Mouse (Mus musculus) midbrain, embryonic 12.5 days (tissue): ENCODE measurements around the gene Rpa1. TPM values are rescaled to one million over a fixed set of nuclear protein-coding genes. Genes with fewer than 3 reads are reported as not detected.
"Not testable (repeated sequence)": the region's sequence is repeated elsewhere in the genome, so short reads cannot be mapped to it uniquely, and the experiment has no call there.

Source experiments
- ATAC-seq: fragments of 200-750 bp; cut with Nextera tagmentation; 2 replicates; pipeline ENCODE4 v1.8.0; 2017; ENCODE audit warnings: low read depth, moderate TSS enrichment, moderate library complexity; ENCODE audit not compliant: low FRiP score
- H3K27ac ChIP-seq: fragments of 300-500 bp; sonication (generic); replicated peaks from 2 replicates; pipeline ENCODE4 v1.5.1; 2016; ENCODE audit warnings: mild to moderate bottlenecking
- H3K27me3 ChIP-seq: fragments of 300-500 bp; sonication (generic); 2 replicates; pipeline ENCODE4 v1.6.1; 2016; ENCODE audit warnings: mild to moderate bottlenecking
- H3K36me3 ChIP-seq: fragments of 300-500 bp; sonication (generic); 2 replicates; pipeline ENCODE4 v1.6.1; 2016
- H3K4me1 ChIP-seq: fragments of 300-500 bp; sonication (generic); 2 replicates; pipeline ENCODE4 v1.6.1; 2016
- H3K4me2 ChIP-seq: fragments of 300-500 bp; sonication (generic); replicated peaks from 2 replicates; pipeline ENCODE4 v1.6.1; 2016; ENCODE audit warnings: mild to moderate bottlenecking, moderate library complexity
- H3K4me3 ChIP-seq: fragments of 300-500 bp; sonication (generic); 2 replicates; pipeline ENCODE4 v1.5.1; 2016; ENCODE audit warnings: mild to moderate bottlenecking
- H3K9ac ChIP-seq: fragments of 300-500 bp; sonication (generic); replicated peaks from 2 replicates; pipeline ENCODE4 v1.6.1; 2016; ENCODE audit warnings: mild to moderate bottlenecking, moderate library complexity
- H3K9me3 ChIP-seq: fragments of 300-500 bp; sonication (generic); 2 replicates; pipeline ENCODE4 v1.6.1; 2016; ENCODE audit warnings: mild to moderate bottlenecking
- WGBS: fragments of 180-500 bp; shearing (Covaris S2); methylation state at CpG from one replicate; pipeline ENCODE4 v1.1.7; 2016; 5-methylcytosine and 5-hydroxymethylcytosine counted together
- polyA plus RNA-seq: library from polyadenylated mRNA; unstranded; fragments of >200 nt; fragmentation: Nextera tagmentation; extraction: Ambion mirVana; gene quantifications from 2 replicates; pipeline ENCODE4 v1.2.1, GENCODE M21; 2016

Gene Rpa1
- polyA plus RNA-seq, 1 experiment from 2014 or later: 110 TPM

- Histone ChIP-seq H3K27me3 (no peaks in the 10 kb centered on the region), H3K4me2 (no peak overlapping the region), H3K36me3 (peaks cover 26% of the 10 kb centered on the region), H3K4me3 (no peak overlapping the region), H3K9me3 (no peaks in the 10 kb centered on the region), H3K4me1 (0 out of 2 replicates have a peak, but pooled peaks cover 3% of the 10 kb centered on the region), H3K27ac (0 out of 2 replicates have a peak overlapping the region, but pooled peaks have one; percentile 35), H3K9ac (no peak overlapping the region)
- no peak for ATAC-seq
- WGBS: 65% methylated on average over 14 of the region's 14 CpGs
Observed at GRCm38 (mm10) chr11:75318351-75319221, 29.5 kb downstream of the Rpa1 start.

DNA sequence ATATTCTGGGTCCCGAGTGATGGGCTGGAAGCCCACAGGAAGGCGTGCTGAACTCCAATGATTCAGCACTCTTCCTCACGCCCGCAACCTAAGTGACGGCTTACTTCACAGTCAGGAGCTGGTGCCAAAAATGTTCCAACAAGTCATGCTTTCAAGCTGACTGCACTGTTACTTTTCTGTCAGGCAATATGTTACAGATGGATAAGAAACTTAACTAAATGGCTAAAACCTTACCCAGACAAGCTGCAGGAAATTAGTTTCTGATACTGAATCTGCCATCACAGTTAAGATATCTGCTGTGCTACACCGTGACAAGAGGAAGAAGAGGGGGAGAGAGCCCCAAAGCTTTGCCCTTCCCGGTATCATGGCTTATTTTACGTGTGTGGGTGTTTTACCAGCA is 34.3 kb downstream of the Rpa1 start:
- H3K36me3 ChIP-seq: peaks cover 57% of the 10 kb centered on the region
- WGBS: 93% methylated on average over 8 of the region's 8 CpGs
- no peak for ATAC-seq

GRCm38 (mm10) chr11:75311751-75312150 is 36.4 kb downstream of the Rpa1 start:
- WGBS: 95% methylated on average over 6 of the region's 6 CpGs
- Histone ChIP-seq H3K27ac (no peak overlapping the region), H3K36me3 (peaks cover 71% of the 10 kb centered on the region), H3K4me3 (no peak overlapping the region), H3K27me3 (no peaks in the 10 kb centered on the region), H3K4me2 (no peak overlapping the region), H3K4me1 (no peaks in the 10 kb centered on the region), H3K9ac (no peak overlapping the region), H3K9me3 (no peaks in the 10 kb centered on the region)
- no peak for ATAC-seq

More for the DNA sequence above, 34.3 kb downstream of the Rpa1 start:
- Histone ChIP-seq H3K9me3 (no peaks in the 10 kb centered on the region), H3K9ac (no peak overlapping the region), H3K27me3 (no peaks in the 10 kb centered on the region), H3K4me2 (no peak overlapping the region), H3K4me1 (no peaks in the 10 kb centered on the region), H3K4me3 (no peak overlapping the region), H3K27ac (no peak overlapping the region)

- Histone ChIP-seq H3K4me3 (no peak overlapping the region), H3K36me3 (peaks cover 74% of the 10 kb centered on the region)
- no peak for ATAC-seq
Observed at GRCm38 (mm10) chr11:75310813-75311212, 37.3 kb downstream of the Rpa1 start.

DNA sequence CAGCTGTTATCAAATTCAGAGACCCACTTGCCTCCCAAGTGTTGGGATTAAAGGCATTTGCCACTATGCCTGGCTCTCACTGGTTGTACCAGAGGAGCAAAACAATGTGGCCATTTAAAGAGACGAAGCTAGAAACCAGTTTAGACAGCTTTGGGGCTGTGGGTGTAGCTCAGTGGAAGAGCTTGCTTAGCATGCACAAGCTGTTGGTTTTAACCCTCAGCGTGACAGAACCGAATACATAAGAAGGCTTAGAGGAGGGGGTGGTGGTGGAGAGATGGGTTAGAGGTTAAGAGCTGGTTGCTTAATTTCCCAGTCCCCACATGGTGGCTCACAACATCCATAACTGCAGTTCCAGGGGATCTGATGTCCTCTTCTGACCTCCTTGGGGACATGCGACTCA is 39.5 kb downstream of the Rpa1 start:
- 0 out of 2 replicates have a peak overlapping the region, but pooled peaks have one; percentile 4 for H3K27ac ChIP-seq
- no peak for ATAC-seq
- H3K4me2 ChIP-seq: no peak overlapping the region
- H3K27me3 ChIP-seq: no peaks in the 10 kb centered on the region
- 81% methylated on average over 4 of the region's 4 CpGs for WGBS
- H3K4me3 ChIP-seq: no peak overlapping the region
- no peaks in the 10 kb centered on the region for H3K9me3 ChIP-seq
- no peak overlapping the region for H3K9ac ChIP-seq
- H3K4me1 ChIP-seq: no peaks in the 10 kb centered on the region
- peaks cover 69% of the 10 kb centered on the region for H3K36me3 ChIP-seq

More at GRCm38 (mm10) chr11:75310813-75311212, 37.3 kb downstream of the Rpa1 start:
- Histone ChIP-seq H3K9ac (no peak overlapping the region), H3K27ac (no peak overlapping the region), H3K4me1 (no peaks in the 10 kb centered on the region), H3K9me3 (no peaks in the 10 kb centered on the region), H3K27me3 (no peaks in the 10 kb centered on the region), H3K4me2 (no peak overlapping the region)
- WGBS: 85% methylated on average over 8 of the region's 8 CpGs

- no peak overlapping the region for H3K4me2 ChIP-seq
- no peak overlapping the region for H3K4me3 ChIP-seq
- H3K9ac ChIP-seq: no peak overlapping the region
- H3K27me3 ChIP-seq: no peaks in the 10 kb centered on the region
- peaks cover 2% of the 10 kb centered on the region; the same call in 1 of the 2 replicates for H3K4me1 ChIP-seq
- no peak overlapping the region for H3K27ac ChIP-seq
- H3K9me3 ChIP-seq: no peaks in the 10 kb centered on the region
- WGBS: 84% methylated on average over 9 of the region's 9 CpGs
- no peak for ATAC-seq
- peaks cover 75% of the 10 kb centered on the region for H3K36me3 ChIP-seq
Observed at GRCm38 (mm10) chr11:75304797-75305196, 43.3 kb downstream of the Rpa1 start.

DNA sequence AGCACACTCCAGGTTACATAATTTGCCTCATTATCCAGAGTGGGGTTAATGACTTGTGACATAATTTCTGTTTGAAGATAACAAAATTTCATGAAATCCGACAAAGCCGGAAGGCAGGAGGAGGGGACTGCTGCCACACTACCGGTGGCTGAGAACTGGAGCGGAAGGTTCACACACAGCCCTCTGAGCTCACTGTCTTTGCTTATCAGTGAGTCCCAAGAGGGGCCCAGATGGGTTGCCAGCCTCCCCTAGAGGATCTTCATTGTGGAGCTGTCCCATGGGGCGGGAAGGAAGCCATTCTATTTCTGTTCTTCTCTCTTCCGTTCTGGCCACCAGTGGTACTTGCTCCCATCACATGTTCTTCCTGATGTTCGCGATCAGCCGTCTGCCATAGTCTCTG is 47.2 kb downstream of the Rpa1 start:
- no peak for ATAC-seq
- H3K4me2 ChIP-seq: no peak overlapping the region
- no peaks in the 10 kb centered on the region for H3K9me3 ChIP-seq
- H3K4me3 ChIP-seq: no peak overlapping the region
- H3K36me3 ChIP-seq: peaks cover 42% of the 10 kb centered on the region
- peak overlapping the region; percentile 30; the same call in 1 of the 2 replicates for H3K27ac ChIP-seq
- peaks cover 11% of the 10 kb centered on the region for H3K4me1 ChIP-seq
- no peaks in the 10 kb centered on the region for H3K27me3 ChIP-seq
- 89% methylated on average over 9 of the region's 9 CpGs for WGBS
- no peak overlapping the region for H3K9ac ChIP-seq

DNA sequence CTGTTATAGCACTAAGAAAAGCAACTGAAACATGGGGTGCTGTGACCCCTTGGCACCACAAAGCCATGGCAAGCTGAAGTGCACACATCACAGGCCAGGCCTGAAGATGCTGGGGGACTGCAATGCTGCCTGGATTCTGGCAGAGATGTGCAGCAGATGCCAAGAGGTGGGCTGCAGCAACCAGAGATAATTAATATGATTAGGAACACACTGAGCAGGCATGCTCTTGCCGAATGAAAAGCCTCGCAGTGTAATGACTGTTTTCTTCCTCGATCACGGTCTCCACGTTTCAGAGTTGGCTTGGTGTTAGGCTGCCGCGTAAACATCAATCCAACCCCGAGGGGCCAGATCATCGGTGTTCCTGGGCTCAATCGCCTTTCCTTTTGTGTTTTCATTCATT is 48.3 kb downstream of the Rpa1 start:
- no peaks in the 10 kb centered on the region for H3K27me3 ChIP-seq
- no peaks in the 10 kb centered on the region for H3K9me3 ChIP-seq
- peaks cover 32% of the 10 kb centered on the region for H3K36me3 ChIP-seq
- H3K4me3 ChIP-seq: no peak overlapping the region
- no peak for ATAC-seq
- H3K9ac ChIP-seq: no peak overlapping the region
- peak overlapping the region; percentile 27 for H3K27ac ChIP-seq
- H3K4me2 ChIP-seq: no peak overlapping the region
- WGBS: 81% methylated on average over 10 of the region's 10 CpGs
- H3K4me1 ChIP-seq: peaks cover 11% of the 10 kb centered on the region

GRCm38 (mm10) chr11:75298491-75298890 is 49.6 kb downstream of the Rpa1 start:
- H3K4me2 ChIP-seq: no peak overlapping the region
- no peaks in the 10 kb centered on the region for H3K9me3 ChIP-seq
- ATAC-seq: no peak
- 0 out of 2 replicates have a peak overlapping the region, but pooled peaks have one; percentile 0 for H3K27ac ChIP-seq
- 52% methylated on average over 11 of the region's 11 CpGs for WGBS
- H3K27me3 ChIP-seq: 0 out of 2 replicates have a peak, but pooled peaks cover under 1% of the 10 kb centered on the region
- peaks cover 32% of the 10 kb centered on the region for H3K36me3 ChIP-seq
- H3K9ac ChIP-seq: no peak overlapping the region
- H3K4me1 ChIP-seq: peaks cover 23% of the 10 kb centered on the region
- H3K4me3 ChIP-seq: no peak overlapping the region

DNA sequence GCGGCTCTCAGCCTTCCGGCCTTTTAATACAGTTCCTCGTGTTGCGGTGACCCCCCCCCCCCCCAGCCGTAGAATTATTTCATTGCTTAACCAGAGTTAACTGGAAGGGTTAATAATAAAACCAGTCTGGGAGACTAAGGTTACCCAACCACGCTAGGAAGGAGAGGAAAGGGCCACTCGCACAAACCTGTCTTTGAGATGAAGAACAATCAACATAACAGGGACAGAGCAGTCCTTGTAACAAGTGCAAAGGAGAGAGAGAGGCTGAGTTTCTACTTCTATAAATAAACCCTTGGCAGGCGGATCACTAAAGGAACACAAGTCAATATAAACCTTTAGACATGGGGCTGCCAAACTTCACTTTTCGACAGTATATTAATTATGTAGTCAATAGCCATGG is 50.5 kb downstream of the Rpa1 start:
- no peak overlapping the region for H3K27ac ChIP-seq
- H3K27me3 ChIP-seq: peaks cover 9% of the 10 kb centered on the region; the same call in 1 of the 2 replicates
- WGBS: 85% methylated on average over 9 of the region's 9 CpGs
- H3K9me3 ChIP-seq: no peaks in the 10 kb centered on the region
- peaks cover 31% of the 10 kb centered on the region for H3K4me1 ChIP-seq
- H3K9ac ChIP-seq: no peak overlapping the region
- no peak for ATAC-seq
- H3K36me3 ChIP-seq: peaks cover 25% of the 10 kb centered on the region
- no peak overlapping the region for H3K4me3 ChIP-seq
- no peak overlapping the region for H3K4me2 ChIP-seq

DNA sequence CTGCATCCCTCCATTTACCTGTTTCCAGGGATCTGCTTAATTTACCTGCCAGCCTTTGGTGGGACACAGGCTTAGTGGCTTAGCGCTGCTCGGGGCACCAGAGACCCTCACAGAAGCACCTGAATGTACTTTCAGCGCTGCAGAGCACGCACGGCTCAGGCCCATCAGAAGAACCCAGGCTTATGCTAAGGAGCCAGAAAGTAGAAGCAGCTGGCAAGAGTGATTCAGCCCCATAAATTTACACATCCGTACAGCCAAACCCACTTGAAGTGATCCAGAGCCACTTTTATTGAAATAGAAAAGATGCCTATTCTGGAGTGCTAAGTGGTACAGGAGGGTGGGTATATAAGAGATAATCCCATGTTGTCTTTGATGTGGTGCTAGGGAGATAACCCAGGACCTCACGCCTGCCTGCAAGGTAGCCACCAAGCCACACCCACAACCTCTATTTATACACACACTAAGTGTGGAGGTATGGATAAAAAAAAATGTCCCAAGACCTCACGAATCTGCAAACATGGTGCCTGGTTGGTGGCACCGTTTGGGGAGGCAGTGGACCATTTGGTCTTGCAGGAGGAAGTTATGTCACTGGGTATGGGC is 51.6 kb downstream of the Rpa1 start:
- Histone ChIP-seq H3K36me3 (peaks cover 15% of the 10 kb centered on the region), H3K9ac (no peak overlapping the region), H3K4me2 (no peak overlapping the region), H3K9me3 (no peaks in the 10 kb centered on the region), H3K27me3 (peaks cover 14% of the 10 kb centered on the region; the same call in 1 of the 2 replicates), H3K27ac (no peak overlapping the region), H3K4me3 (no peak overlapping the region), H3K4me1 (peaks cover 42% of the 10 kb centered on the region)
- no peak for ATAC-seq
- 84% methylated on average over 9 of the region's 9 CpGs for WGBS

- ATAC-seq, H3K4me3 ChIP-seq, H3K9me3 ChIP-seq, H3K4me2 ChIP-seq, H3K9ac ChIP-seq, H3K27ac ChIP-seq, H3K36me3 ChIP-seq: not testable (repeated sequence)
- H3K27me3 ChIP-seq: peaks cover 14% of the 10 kb centered on the region; the same call in 1 of the 2 replicates
- WGBS: 91% methylated on average over 4 of the region's 5 CpGs
- H3K4me1 ChIP-seq: peaks cover 50% of the 10 kb centered on the region
Observed at GRCm38 (mm10) chr11:75295534-75295933, 52.6 kb downstream of the Rpa1 start.
